In the genomic region with DNA sequence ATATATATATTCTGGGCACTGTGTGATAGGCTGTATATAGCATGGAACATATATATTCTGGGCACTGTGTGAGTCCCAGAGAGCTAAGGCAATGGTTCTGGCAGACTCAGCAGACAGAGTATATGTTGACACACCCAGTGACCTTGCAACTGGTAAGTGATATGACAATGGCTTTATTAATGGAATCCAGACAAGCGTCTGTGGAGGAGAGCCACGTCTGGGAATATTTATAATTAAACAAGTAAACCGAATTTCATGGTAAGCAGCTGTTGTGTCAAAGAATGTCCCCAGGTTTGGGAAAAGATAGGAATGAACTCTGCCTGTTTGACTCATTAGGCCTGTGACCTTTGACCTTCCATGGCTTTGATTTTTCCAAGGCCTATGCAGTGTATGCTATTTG, we compare ENCODE assay signal across 24 mouse cellular contexts. TPM values are rescaled to one million over a fixed set of nuclear protein-coding genes. Genes with fewer than 3 reads are reported as not detected.
DNase-seq lines count a peak whose midpoint lies in the region; ATAC-seq and TF ChIP-seq lines count a peak whose summit lies in the region.
"Had no signal": no experiment of that assay in that cellular context is flagged by ENCODE, and none has a peak within 500 bp of the region (broad histone marks: within the 10 kb centered on the region; RNA-seq: fewer than 3 reads in every experiment).

No protein-coding gene starts in this region.

- H3K4me1 ChIP-seq in forebrain, embryonic 11.5 days (replicated peaks; ENCODE audit: control insufficient read depth, insufficient read depth, low read length): peaks cover 2% of the 10 kb centered on the region; the same call in 1 of the 2 replicates
- H3K4me1 ChIP-seq in forebrain, embryonic 10.5 days: peaks cover 20% of the 10 kb centered on the region
- peaks cover 17% of the 10 kb centered on the region for H3K4me1 ChIP-seq in forebrain, embryonic 16.5 days (replicated peaks; ENCODE audit: control insufficient read depth, insufficient read depth, low read length)
- peaks cover 4% of the 10 kb centered on the region for H3K4me1 ChIP-seq in hindbrain, embryonic 16.5 days (ENCODE audit: control insufficient read depth, insufficient read depth, low read depth, low read length)
- no peaks in the 10 kb centered on the region for H3K4me1 ChIP-seq in midbrain, postnatal 0 days (ENCODE audit: insufficient read depth, low read length)
- peaks cover 12% of the 10 kb centered on the region; the same call in 1 of the 2 replicates for H3K4me1 ChIP-seq in heart, embryonic 11.5 days (ENCODE audit: control insufficient read depth, insufficient read depth, low read length)

- no peak overlapping the region for H3K27ac ChIP-seq in forebrain, embryonic 11.5 days (ENCODE audit: low read depth, low read length)
- H3K27ac ChIP-seq in forebrain, embryonic 10.5 days: no peak overlapping the region
- H3K27ac ChIP-seq in forebrain, embryonic 16.5 days (ENCODE audit: low read length): peak overlapping the region; percentile 27; the same call in 1 of the 2 replicates
- H3K27ac ChIP-seq in hindbrain, embryonic 16.5 days (ENCODE audit: low read depth, low read length): no peak overlapping the region
- H3K27ac ChIP-seq in midbrain, postnatal 0 days (ENCODE audit: low read depth, low read length): no peak overlapping the region
- H3K27ac ChIP-seq in heart, embryonic 11.5 days (ENCODE audit: low read depth, low read length): no peak overlapping the region
- H3K27ac ChIP-seq: kidney, embryonic 15.5 days; left cerebral cortex, adult 2 months; stomach, embryonic 15.5 days had no signal

- H3K27me3 ChIP-seq in forebrain, embryonic 11.5 days (ENCODE audit: control insufficient read depth, insufficient read depth, low read length): no peaks in the 10 kb centered on the region
- peaks cover 38% of the 10 kb centered on the region for H3K27me3 ChIP-seq in forebrain, embryonic 10.5 days (ENCODE audit: poor library complexity, severe bottlenecking)
- no peaks in the 10 kb centered on the region for H3K27me3 ChIP-seq in forebrain, embryonic 16.5 days (replicated peaks; ENCODE audit: control insufficient read depth, insufficient read depth, low read length)
- no peaks in the 10 kb centered on the region for H3K27me3 ChIP-seq in hindbrain, embryonic 16.5 days (replicated peaks; ENCODE audit: control insufficient read depth, insufficient read depth, low read length)
- no peaks in the 10 kb centered on the region for H3K27me3 ChIP-seq in midbrain, postnatal 0 days (ENCODE audit: insufficient read depth, low read length)
- H3K27me3 ChIP-seq in heart, embryonic 11.5 days (ENCODE audit: control insufficient read depth, insufficient read depth, low read length): peaks cover 5% of the 10 kb centered on the region; the same call in 1 of the 2 replicates
- H3K27me3 ChIP-seq: Patski had no signal

- H3K36me3 ChIP-seq in forebrain, embryonic 11.5 days (ENCODE audit: control insufficient read depth, insufficient read depth, low read length): no peaks in the 10 kb centered on the region
- H3K36me3 ChIP-seq in forebrain, embryonic 10.5 days (replicated peaks): no peaks in the 10 kb centered on the region
- H3K36me3 ChIP-seq in forebrain, embryonic 16.5 days (ENCODE audit: control insufficient read depth, insufficient read depth): no peaks in the 10 kb centered on the region
- H3K36me3 ChIP-seq in hindbrain, embryonic 16.5 days (ENCODE audit: control insufficient read depth, insufficient read depth, low read length): no peaks in the 10 kb centered on the region
- H3K36me3 ChIP-seq in midbrain, postnatal 0 days (ENCODE audit: insufficient read depth, low read length): no peaks in the 10 kb centered on the region
- no peaks in the 10 kb centered on the region for H3K36me3 ChIP-seq in heart, embryonic 11.5 days (ENCODE audit: control insufficient read depth, insufficient read depth, low read length)
- H3K36me3 ChIP-seq: kidney, embryonic 15.5 days; stomach, embryonic 15.5 days had no signal

- no peak for TF ChIP-seq CTCF in midbrain, postnatal 0 days (IDR thresholded peaks at IDR 0.05)

- DNase-seq in forebrain, embryonic 11.5 days (ENCODE audit: low spot score): peak; percentile 19
- DNase-seq in forebrain, embryonic 10.5 days (ENCODE audit: extremely low spot score, low spot score): no peak
- DNase-seq in midbrain, postnatal 0 days (ENCODE audit: low spot score): no peak
- no peak for DNase-seq in thymus, postnatal 25 days
- DNase-seq: adrenal gland, adult 8-10 months; cerebellum, adult 11 months; cerebellum, postnatal 25 days; heart, postnatal 4 days; kidney, postnatal 4 days; layer of hippocampus, adult 9-11 months; left cerebral cortex, postnatal 4 days; liver; retina, postnatal 1 day had no signal

- H3K4me2 ChIP-seq in forebrain, embryonic 11.5 days (ENCODE audit: low read depth, low read length, severe bottlenecking): no peak overlapping the region
- peak overlapping the region; percentile 33 for H3K4me2 ChIP-seq in forebrain, embryonic 16.5 days (ENCODE audit: low read length)
- peak overlapping the region; percentile 44 for H3K4me2 ChIP-seq in hindbrain, embryonic 16.5 days (ENCODE audit: low read length)
- H3K4me2 ChIP-seq in midbrain, postnatal 0 days (ENCODE audit: low read depth, low read length, poor library complexity, severe bottlenecking): peak overlapping the region; percentile 15; the same call in 1 of the 2 replicates
- no peak overlapping the region for H3K4me2 ChIP-seq in heart, embryonic 11.5 days
- H3K4me2 ChIP-seq: kidney, embryonic 15.5 days; stomach, embryonic 15.5 days had no signal

- no peak overlapping the region for H3K4me3 ChIP-seq in forebrain, embryonic 11.5 days (ENCODE audit: low read depth, low read length)
- H3K4me3 ChIP-seq in forebrain, embryonic 10.5 days: no peak overlapping the region
- H3K4me3 ChIP-seq in forebrain, embryonic 16.5 days (replicated peaks; ENCODE audit: low read length): peak overlapping the region; percentile 31
- H3K4me3 ChIP-seq in hindbrain, embryonic 16.5 days (ENCODE audit: low read length): peak overlapping the region; percentile 7; the same call in 1 of the 2 replicates
- H3K4me3 ChIP-seq in midbrain, postnatal 0 days (ENCODE audit: low read depth, low read length): no peak overlapping the region
- no peak overlapping the region for H3K4me3 ChIP-seq in heart, embryonic 11.5 days (ENCODE audit: low read depth, low read length)
- H3K4me3 ChIP-seq: kidney, embryonic 15.5 days; stomach, embryonic 15.5 days had no signal

- ATAC-seq in forebrain, embryonic 11.5 days (replicated peaks; ENCODE audit: low FRiP score): no peak
- ATAC-seq in forebrain, embryonic 16.5 days: no peak
- no peak for ATAC-seq in hindbrain, embryonic 16.5 days
- ATAC-seq in midbrain, postnatal 0 days (ENCODE audit: low FRiP score): no peak
- no peak for ATAC-seq in heart, embryonic 11.5 days (replicated peaks; ENCODE audit: insufficient number of reproducible peaks, low FRiP score, low TSS enrichment)
- ATAC-seq: CD4-positive, CD25-positive, alpha-beta regulatory T cell, adult 4 months; intestine, embryonic 16.5 days; lung, postnatal 0 days; Patski had no signal

- no peak overlapping the region for H3K9ac ChIP-seq in forebrain, embryonic 11.5 days (ENCODE audit: low read length)
- no peak overlapping the region for H3K9ac ChIP-seq in forebrain, embryonic 16.5 days (replicated peaks; ENCODE audit: low read depth, low read length)
- H3K9ac ChIP-seq in hindbrain, embryonic 16.5 days (ENCODE audit: low read depth, low read length): no peak overlapping the region
- no peak overlapping the region for H3K9ac ChIP-seq in midbrain, postnatal 0 days (replicated peaks; ENCODE audit: low read length, poor library complexity, severe bottlenecking)
- H3K9ac ChIP-seq in heart, embryonic 11.5 days (ENCODE audit: low read depth, low read length): no peak overlapping the region
- H3K9ac ChIP-seq: kidney, embryonic 15.5 days; stomach, embryonic 15.5 days had no signal

- no peaks in the 10 kb centered on the region for H3K9me3 ChIP-seq in forebrain, embryonic 11.5 days (ENCODE audit: control insufficient read depth, low read length)
- no peaks in the 10 kb centered on the region for H3K9me3 ChIP-seq in forebrain, embryonic 10.5 days
- peaks cover 5% of the 10 kb centered on the region; the same call in 1 of the 2 replicates for H3K9me3 ChIP-seq in forebrain, embryonic 16.5 days (ENCODE audit: control insufficient read depth, low read length)
- H3K9me3 ChIP-seq in hindbrain, embryonic 16.5 days (ENCODE audit: control insufficient read depth, low read length): no peaks in the 10 kb centered on the region
- no peaks in the 10 kb centered on the region for H3K9me3 ChIP-seq in midbrain, postnatal 0 days (ENCODE audit: low read length)
- no peaks in the 10 kb centered on the region for H3K9me3 ChIP-seq in heart, embryonic 11.5 days (replicated peaks; ENCODE audit: control insufficient read depth, low read length)
- H3K9me3 ChIP-seq: kidney, embryonic 15.5 days; stomach, embryonic 15.5 days had no signal

- 70% methylated on average over 3 of the region's 3 CpGs for WGBS in forebrain, embryonic 11.5 days
- 57% methylated on average over 3 of the region's 3 CpGs for WGBS in forebrain, embryonic 10.5 days
- 76% methylated on average over 3 of the region's 3 CpGs for WGBS in forebrain, embryonic 16.5 days
- 37% methylated on average over 3 of the region's 3 CpGs for WGBS in hindbrain, embryonic 16.5 days
- 44% methylated on average over 3 of the region's 3 CpGs for WGBS in midbrain, postnatal 0 days
- WGBS in heart, embryonic 11.5 days (ENCODE audit: insufficient replicate concordance): 58% methylated on average over 3 of the region's 3 CpGs

RNA-seq across cellular contexts. Expression of a gene that starts 2.8 kb away (rescaled TPM):
- polyA plus RNA-seq in forebrain, embryonic 11.5 days (2014; fragmentation: Nextera tagmentation; extraction: Ambion mirVana): 6.2 and 8.1 TPM in 2 replicates
- 4.6 and 6.1 TPM in 2 replicates for polyA plus RNA-seq in forebrain, embryonic 10.5 days (2016; fragmentation: Nextera tagmentation; extraction: Ambion mirVana)
- 96.5 and 121 TPM in 2 replicates for polyA plus RNA-seq in forebrain, embryonic 16.5 days (2015; fragmentation: Nextera tagmentation; extraction: Ambion mirVana)
- polyA plus RNA-seq in hindbrain, embryonic 16.5 days (2015; fragmentation: Nextera tagmentation; extraction: Ambion mirVana): 62.3 and 64.5 TPM in 2 replicates
- total RNA-seq in midbrain, postnatal 0 days (2014; rRNA removed): 27.0 and 29.3 TPM in 2 replicates
- polyA plus RNA-seq in midbrain, postnatal 0 days (2015; fragmentation: Nextera tagmentation; extraction: Ambion mirVana): 35.2 and 36.9 TPM in 2 replicates
- polyA plus RNA-seq in heart, embryonic 11.5 days (2014; fragmentation: Nextera tagmentation; extraction: Ambion mirVana): 6.9 and 7.8 TPM in 2 replicates
- total RNA-seq: granulocyte monocyte progenitor cell, adult 5-6 weeks had no signal
- polyA plus RNA-seq: CD4-positive, CD25-positive, alpha-beta regulatory T cell, adult 4 months; Patski had no signal

Comparison
In these comparisons a context has a peak if more than half of its experiments do, and no peak if none do; other contexts are left out.
1. H3K4me2 ChIP-seq: peak in forebrain, embryonic 16.5 days (single experiment), hindbrain, embryonic 16.5 days (single experiment) and midbrain, postnatal 0 days (single experiment); none in forebrain, embryonic 11.5 days (single experiment) and heart, embryonic 11.5 days (single experiment).
2. H3K4me3 ChIP-seq: peak in forebrain, embryonic 16.5 days (single experiment) and hindbrain, embryonic 16.5 days (single experiment); none in forebrain, embryonic 11.5 days (single experiment), forebrain, embryonic 10.5 days (single experiment), midbrain, postnatal 0 days (single experiment) and heart, embryonic 11.5 days (single experiment).